Mouse (Mus musculus): ENCODE data around the gene Fbll1. TPM values are rescaled to one million over a fixed set of nuclear protein-coding genes. Genes with fewer than 3 reads are reported as not detected.
"Not testable (repeated sequence)": the region's sequence is repeated elsewhere in the genome, so short reads cannot be mapped to it uniquely, and the experiment has no call there.

Fbll1 gene
- total RNA-seq (2021): not detected

DNA sequence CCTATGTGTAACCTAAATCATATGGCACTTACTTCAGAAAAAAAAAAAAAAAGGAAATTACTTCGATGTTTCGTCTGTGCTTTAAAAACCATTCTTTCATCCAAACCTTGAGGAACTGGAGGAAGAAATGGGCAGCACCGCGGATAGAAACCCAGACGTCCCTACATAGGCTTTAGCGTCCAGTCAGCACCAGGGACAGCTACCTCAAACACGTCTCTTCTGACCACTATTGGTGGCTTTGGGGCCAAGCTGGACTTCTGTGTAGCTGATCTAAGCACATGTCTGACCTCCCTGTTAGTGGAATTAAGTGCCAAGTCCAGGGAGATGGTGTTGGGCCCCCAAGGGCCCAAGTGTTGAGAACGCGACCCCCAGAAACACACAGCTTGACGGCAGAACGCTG is at the start of gene Fbll1:
Gene Fbll1, minus strand, starts transcription at position 11 of the 400 bp plus-strand sequence.
- intact Hi-C loops (cut with DNase I): no loop called here

DNA sequence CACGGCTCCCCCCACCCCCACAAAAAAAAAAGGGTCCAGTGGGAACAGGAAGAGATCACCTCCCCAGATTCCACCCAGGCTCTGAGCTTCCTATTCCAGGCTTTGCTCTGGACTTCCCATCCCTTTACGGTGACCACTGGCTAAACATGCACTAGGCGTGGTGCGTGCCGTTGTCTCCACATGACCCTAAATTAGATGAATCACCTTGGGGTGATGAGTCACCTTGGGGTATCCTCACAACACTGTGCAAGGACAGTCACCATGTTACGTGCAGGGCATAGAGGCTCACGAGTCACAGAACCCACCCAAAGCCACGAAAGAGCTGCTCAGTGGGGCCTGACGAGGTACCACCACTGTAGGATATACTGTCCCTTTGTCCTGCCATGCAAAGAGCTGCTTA is 45.6 kb upstream of the Fbll1 start:
- intact Hi-C loops (cut with DNase I): loop anchor here (5.0 kb wide), 1 partner anchor 158 kb away; no protein-coding TSS in a partner anchor
- DNase-seq (ENCODE audit: low spot score): no peak

More for the DNA sequence above, at the start of gene Fbll1:
- DNase-seq (ENCODE audit: low spot score): no peak

DNA sequence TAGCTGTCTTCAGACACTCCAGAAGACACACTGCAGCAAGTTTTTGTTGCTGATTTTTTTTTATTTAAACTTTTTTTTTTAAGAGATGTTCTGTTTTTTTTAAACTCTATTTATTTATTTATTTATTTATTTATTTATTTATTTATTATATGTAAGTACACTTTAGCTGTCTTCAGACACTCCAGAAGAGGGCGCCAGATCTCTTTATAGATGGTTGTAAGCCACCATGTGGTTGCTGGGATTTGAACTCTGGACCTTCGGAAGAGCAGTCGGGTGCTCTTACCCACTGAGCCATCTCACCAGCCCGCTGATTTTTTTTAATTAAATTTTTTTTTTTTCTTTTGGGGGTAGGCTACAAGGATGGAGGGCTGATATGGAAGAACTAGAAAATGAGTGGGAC is 43.9 kb upstream of the Fbll1 start:
- intact Hi-C loops (cut with DNase I): loop anchor here (5.0 kb wide), 1 partner anchor 160 kb away; no protein-coding TSS in a partner anchor
- DNase-seq (ENCODE audit: low spot score): not testable (repeated sequence)

DNA sequence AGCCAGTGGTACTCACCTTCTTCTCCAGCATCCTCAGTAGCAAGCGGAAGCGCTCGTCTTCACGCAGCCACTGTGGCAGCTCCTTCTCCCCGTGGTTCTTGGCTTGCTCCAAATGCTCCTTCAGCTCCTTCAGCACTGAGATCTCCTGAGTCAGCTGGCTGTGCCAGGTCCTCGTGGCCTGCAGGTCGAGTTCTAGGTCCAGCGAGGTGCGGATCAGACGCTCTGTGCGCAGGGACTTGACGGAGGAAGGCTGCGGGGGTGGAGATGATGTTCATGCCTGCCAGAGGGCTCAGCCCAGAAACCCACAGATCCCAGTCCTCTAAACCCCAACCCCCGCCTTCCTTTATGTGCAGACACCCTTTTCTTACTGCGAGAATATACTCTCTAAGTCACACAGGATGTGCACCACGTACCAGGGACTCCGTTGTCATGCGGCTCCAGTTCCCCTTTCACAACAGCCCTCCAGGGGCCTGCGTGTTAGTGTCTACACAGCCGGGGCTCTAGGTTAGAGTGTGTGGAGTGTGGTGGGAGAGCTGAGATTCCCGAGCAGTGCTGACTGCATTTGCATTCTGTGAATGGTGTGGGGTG is 43.1 kb upstream of the Fbll1 start:
- DNase-seq (ENCODE audit: low spot score): no peak
- intact Hi-C loops (cut with DNase I): loop anchor here (5.0 kb wide), 1 partner anchor 160 kb away; no protein-coding TSS in a partner anchor

DNA sequence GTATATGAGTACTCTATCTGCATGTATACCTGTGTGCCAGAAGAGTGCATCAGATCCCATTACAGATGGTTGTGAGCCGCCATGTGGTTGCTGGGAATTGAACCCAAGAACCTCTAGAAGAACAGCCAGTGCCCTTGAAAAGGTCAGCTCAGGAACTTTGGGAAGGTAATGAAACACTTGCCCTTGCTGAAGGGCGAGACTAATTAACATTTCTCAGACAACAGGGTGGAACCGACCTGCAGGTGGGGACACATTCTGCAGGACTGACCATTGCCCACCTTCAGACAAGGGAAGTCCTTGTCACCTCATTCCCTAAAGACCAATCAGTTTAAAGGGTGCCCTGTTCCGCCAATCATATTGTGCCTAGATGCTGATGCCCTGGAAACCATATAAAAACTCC is 42.1 kb upstream of the Fbll1 start:
- intact Hi-C loops (cut with DNase I): loop anchor here (5.0 kb wide), 1 partner anchor 161 kb away; no protein-coding TSS in a partner anchor
- not testable (repeated sequence) for DNase-seq (ENCODE audit: low spot score)

DNA sequence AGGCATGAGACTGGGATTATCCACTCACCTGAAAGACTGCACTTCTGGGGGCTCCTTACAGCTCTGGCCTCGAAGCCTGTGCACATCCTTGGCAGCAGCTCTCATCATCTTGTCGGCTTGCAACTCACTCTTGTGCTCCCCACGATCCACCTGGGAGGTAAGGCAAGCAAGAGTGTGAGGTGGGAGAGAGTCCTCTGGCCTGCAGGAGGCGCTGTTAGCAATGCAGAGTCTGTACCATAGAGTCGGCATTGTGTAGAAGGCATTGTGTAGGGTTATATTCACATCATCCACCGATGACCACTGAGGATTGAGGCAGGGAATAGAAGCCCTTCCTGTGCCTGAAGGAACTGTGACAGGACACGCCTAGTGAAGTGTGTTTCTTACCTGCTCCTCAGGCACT is 41.6 kb upstream of the Fbll1 start:
- intact Hi-C loops (cut with DNase I): loop anchor here (5.0 kb wide), 1 partner anchor 162 kb away; no protein-coding TSS in a partner anchor

DNA sequence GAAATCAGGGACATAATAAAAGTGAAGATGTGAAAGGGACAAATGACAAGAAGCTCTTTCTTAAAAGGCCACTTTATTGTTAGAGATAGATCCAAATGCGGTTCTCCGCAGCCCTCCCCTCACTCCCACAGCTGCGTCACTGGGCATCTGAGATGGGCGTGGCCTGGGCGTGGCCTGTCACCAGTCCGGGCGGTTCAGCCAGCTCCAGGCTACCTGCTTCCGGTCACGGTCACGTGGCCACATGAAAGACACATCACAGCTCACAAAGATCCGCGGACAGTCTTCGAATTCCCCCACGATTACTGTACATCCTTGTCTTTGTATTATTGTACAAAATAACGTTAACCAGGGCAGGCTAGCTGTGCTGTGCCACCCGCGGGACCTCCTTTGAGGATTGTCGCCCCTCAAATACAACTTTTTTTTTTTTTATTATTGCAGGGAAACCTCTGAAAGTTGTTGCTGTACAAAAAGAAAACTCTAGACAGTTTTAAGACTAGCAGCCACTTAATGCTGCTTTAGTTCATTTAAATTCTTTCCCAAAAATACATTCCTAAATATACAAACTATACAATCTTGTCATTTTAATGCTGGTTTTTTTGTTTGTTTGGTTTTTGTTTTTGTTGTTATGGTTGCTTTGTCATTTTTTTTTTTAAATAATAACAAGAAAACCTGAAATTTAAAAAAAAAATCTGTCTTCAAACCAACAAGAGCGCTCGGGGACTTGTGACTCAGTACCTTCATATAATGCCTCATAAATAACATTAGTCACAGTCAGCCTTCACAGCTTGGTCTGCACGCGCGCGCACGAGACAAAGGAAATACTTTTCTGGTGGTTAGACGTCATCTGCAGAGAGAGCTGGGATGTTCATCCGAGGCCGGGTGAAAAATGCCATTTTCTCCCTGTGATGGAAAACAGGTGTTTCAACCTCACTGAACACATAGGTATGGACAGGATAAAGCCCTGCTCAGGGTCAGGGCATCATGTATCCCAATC is 40.0 kb upstream of the Fbll1 start:
- intact Hi-C loops (cut with DNase I): no loop called here

More for the DNA sequence above, 41.6 kb upstream of the Fbll1 start:
- no peak for DNase-seq (ENCODE audit: low spot score)

DNA sequence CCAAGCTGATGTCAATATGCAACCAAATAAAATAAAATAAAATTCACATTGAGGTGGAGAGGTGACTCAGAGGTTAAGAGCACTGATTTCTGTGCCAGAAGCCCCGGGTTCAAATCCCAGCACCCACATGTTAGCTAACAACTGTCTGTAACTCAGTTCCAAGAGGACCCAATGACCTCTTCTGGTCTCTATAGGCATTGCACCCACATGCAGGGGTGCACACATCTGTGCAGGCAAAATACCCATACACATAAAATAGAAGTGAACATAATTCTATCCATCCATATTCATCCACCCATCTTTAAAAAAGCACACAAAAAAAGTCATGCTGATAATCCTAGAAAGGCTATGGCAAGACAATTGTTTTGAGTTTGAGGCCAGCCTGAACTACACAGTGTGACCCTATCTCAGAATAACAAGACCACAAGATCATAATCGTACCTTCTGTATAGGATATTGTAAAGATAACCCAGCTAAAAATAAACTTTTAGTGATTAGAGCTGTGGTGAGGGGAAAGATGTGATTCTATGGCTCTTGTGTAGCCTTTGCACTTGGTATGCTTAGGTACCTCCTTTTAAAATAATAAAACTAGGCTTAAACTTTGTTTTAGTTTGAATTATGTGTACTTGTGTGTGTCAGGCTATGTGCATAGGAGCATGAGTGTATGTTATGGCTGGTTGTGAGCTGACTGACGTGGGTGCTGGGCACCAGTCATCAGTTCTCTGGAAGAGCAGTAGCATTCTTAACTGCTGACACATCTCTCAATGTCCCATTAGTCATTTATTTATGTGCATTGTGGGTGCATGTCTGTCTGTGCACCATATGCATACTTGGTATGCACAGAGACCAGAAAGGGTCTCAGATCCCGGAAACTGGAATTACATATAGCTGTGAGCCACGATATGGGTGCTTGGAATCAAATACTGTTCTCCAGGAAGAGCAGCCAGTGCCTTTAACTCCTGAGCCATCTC is 38.8 kb upstream of the Fbll1 start:
- intact Hi-C loops (cut with DNase I): no loop called here
- DNase-seq (ENCODE audit: low spot score): no peak

More for the DNA sequence above, 40.0 kb upstream of the Fbll1 start:
- DNase-seq (ENCODE audit: low spot score): peak; percentile 81

DNA sequence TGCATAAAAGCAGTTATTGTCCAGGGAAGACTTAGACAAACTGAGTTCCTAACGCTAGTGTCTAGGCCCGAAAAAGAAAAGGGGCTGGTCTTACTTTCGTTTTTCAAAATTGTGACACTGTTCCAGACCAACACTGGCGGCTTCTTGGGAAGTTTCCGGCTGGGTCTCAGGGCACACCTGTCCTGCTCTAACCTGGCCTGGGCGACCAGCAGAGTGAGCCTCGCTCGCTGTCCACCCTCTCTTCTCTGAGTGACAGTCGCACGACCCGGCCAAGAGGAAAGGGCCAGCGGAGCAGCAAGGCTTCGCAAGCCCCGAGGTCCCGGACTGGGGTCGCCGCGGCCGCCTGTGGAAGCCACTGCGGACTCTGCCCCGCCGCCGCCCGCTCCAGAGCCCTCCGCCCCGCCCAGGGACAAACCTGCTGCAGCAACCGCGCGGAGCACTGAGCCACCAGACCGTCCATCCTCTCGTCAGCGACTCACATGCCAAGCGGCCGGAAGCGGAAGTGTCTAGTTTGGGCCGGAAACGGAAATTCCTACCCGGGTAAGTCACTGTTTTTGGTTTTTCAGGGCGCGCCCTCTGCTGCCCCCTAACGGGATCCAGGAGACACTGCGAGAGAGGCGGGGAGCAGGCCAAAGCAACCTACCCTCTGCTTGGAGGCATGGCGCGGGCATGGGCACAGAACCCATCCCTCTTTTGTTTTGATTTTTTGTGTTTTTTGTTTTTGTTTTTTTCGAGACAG is 35.5 kb upstream of the Fbll1 start, which contains the start of gene Rars:
Gene Rars, minus strand, starts transcription at position 485 of the 739 bp plus-strand sequence.
- intact Hi-C loops (cut with DNase I): loop anchor here (2.0 kb wide), 1 partner anchor 65 kb away; the partner anchor contains the start of gene Pank3
- peak; percentile 84 for DNase-seq (ENCODE audit: low spot score)

DNA sequence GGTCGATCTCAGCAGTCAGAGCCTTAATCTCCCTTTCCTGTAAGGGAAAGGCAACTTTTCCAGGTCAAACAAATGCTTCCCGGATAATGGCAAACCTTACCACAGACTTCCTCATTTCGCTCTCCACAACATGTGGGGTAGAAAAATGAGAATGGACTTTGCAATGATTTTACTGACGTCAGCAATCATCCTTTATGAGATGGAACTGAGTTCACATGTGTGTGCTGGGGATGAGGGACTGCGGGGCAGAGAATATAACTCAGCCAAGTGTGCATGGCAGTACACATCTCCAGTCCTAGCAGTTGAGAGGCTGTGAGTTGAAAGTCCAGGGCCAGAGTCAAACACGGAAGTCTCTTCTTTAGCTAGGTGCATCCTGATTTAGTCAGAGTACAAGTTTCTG is 34.6 kb upstream of the Fbll1 start:
- intact Hi-C loops (cut with DNase I): no loop called here

DNA sequence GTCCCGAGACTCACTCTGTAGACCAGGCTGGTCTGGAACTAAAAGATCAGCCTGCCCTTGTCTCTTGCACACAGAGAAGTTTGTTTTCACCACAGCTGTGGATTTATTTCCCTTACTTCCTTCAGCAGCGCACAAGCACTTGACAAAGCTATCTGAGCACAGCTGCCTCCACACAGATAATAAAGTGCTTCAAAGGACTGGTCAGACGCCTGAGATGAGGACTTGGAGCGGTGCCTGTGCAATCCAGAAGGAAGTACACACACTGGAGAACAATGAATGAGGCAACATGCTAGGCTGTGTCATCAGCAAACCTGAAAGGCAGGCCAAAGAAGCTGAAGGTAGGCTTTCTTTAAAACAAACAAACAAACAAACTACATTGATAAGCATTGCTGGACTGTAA is 33.5 kb upstream of the Fbll1 start:
- no peak for DNase-seq (ENCODE audit: low spot score)
- intact Hi-C loops (cut with DNase I): no loop called here

More for the DNA sequence above, 34.6 kb upstream of the Fbll1 start:
- DNase-seq (ENCODE audit: low spot score): no peak

DNA sequence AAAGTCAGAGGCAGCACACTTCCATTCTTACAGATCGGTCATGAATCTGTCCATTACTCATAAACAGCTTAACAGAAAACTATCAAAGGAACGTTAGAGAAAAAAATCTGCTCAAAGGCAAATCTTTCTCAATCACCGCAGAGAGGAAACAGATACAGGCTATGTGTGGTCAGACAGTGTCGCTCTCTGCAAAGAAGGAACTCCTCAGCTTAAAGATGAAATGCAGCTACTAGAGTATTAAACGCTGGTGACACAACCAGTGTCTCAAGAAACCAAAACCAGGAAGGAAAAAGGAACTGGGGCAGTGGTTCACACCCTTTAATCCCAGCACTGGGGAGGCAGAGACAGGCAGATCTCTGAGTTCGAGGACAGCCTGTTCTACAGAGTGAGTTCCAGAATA is 29.0 kb upstream of the Fbll1 start:
- intact Hi-C loops (cut with DNase I): no loop called here
- DNase-seq (ENCODE audit: low spot score): no peak

DNA sequence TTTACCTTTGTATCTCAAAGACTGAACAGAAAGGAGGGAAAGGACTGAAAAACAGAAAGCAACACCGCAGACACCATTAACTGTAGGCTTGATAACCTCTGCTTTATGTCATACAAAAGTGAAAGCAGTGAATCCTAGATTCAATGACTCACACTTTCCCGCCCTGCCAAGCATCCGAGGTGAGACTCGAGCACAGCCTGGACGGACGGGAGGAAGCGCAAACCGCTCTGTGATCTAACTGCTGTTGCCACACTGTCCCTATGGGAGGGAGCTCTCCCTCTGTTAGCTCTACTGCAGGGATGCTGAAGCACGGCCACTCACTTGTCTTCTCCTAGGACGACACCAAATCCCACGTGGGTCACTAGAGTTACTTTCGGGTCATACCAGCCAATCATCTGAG is 17.6 kb upstream of the Fbll1 start:
- no peak for DNase-seq (ENCODE audit: low spot score)
- intact Hi-C loops (cut with DNase I): no loop called here

DNA sequence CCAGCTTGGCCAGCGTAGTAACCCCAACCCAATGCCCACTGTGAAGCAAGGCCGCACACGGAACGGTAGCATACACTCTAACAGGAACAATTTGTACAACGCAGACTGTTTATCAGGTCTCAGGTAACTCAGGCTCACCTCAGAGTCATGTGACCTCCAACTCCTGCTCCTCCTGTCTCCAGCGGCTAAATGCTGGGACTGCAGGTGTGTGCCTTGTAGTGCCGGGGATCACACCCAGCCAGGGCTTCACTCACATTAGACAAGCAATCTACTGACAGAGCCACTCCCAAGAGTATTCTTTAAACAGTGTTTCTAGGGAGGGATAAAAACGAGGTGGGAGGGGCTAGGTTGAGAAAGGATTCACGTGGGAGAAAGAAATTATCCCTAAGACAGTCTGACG is 12.8 kb upstream of the Fbll1 start:
- DNase-seq (ENCODE audit: low spot score): no peak
- intact Hi-C loops (cut with DNase I): no loop called here

DNA sequence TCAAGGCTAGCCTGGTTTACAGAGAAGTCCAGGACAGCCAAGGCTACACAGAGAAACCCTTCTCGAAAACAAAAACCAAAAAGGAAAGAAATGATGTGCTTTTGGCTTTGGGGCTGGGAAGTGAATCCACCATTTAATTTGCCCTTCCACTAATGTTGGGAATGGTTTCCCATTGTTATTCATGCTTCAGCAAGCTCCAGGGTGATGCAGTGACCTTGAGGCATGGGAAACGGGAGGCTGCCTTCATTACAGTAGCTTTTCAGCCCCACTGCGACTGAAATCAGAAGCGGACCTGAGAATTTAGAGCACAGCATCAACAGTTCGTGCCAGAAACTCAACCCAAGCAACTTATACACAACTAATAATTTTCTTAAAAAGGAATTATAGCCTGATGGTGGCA is 2.6 kb upstream of the Fbll1 start:
- intact Hi-C loops (cut with DNase I): no loop called here

DNA sequence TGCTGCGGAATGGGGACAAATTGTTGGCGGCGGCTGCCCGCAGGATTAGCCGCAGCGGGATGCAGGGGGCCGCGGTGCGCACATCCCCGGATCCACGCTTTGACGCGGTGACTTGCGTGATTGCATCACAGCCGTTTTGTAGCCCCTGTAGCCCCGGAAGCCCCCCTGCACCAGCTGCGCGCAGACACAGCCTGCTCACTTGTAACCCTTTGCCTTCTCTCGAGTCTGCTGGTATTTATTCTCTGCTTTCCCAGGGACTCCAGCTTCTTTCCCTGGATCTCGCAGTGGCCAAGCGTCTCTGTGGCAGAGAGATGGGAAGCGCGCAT is 226 bp downstream of the Fbll1 start:
- intact Hi-C loops (cut with DNase I): no loop called here
- no peak for DNase-seq (ENCODE audit: low spot score)

More for the DNA sequence above, 2.6 kb upstream of the Fbll1 start:
- DNase-seq (ENCODE audit: low spot score): no peak

DNA sequence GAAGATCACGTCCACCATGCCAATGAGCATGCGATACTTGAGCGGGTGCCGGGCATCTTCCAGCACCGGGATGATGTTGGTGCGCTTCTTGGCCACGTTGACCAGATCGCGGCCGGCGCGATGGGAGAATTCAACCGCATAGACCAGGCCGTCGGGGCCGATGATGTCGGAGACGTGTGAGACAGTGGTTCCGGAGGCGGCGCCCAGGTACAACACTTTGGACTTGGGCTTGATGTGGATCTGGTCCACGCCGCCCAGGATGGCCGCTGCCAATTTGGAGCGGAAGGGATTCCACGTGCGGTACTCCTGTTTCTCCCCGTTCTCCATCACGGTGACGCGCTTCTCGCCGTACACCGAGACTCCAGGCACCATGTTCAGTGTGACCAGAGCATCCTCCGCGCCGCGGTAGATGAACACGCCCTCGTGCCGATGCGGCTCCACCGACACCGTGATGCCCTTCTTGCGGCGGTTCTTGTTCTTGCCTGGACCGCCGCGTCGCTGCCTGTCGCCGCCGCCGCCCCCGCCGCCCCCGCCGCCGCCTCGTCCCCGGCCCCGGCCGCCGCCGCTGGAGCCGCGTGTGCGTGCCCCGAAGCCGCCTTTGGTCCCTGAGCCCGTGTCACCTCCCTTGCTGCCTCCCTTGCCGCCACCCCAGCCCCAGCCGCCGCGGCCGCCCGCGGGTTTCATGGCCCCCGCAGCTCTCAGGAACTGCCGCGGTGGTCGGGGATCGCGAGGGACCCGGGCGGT is 761 bp downstream of the Fbll1 start:
- no peak for DNase-seq (ENCODE audit: low spot score)
- intact Hi-C loops (cut with DNase I): no loop called here

DNA sequence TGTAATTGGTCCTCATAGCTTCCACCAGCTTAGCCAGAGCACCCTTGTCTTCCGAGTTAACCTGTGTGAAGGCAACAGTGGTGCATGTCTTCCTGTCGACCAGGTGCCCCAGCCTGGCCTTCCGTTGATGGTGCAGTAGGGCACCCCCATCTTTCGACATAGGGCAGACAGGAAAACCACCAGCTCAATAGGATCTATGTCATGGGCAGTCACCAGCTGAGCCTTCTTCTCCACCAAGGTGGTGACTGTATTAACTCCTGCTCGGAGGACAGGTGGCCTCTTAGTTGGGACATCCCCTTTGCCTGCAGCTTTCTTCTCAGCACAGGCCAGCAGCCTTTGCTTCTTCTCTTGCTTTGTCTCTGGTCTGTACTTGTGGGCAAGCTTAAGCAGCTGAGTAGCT is 5.9 kb downstream of the Fbll1 start:
- intact Hi-C loops (cut with DNase I); DNase-seq (ENCODE audit: low spot score): not testable (repeated sequence)
